Mouse (Mus musculus) liver, embryonic 14.5 days (tissue): Measurements from ENCODE around the gene Fbxo47.

Experiments used
- CTCF ChIP-seq: IDR thresholded peaks from 2 replicates; pipeline ENCODE4 v1.5.1; 2016; ENCODE audit warnings: antibody characterized with exemption, low read depth, control low read depth
- EP300 ChIP-seq: IDR thresholded peaks from 2 replicates; pipeline ENCODE4 v1.6.1; 2016; ENCODE audit warnings: antibody characterized with exemption, low read depth

- no peak for TF ChIP-seq EP300
- no peak for TF ChIP-seq CTCF
These were observed 75.2 kb downstream of the Fbxo47 start for GRCm38 (mm10) chr11:97808621-97809234.
